9 mouse cellular contexts compared by ENCODE assay signal in genomic region chr7:19589917-19590316, GRCm38 (mm10). TPM values are rescaled to one million over a fixed set of nuclear protein-coding genes. Genes with fewer than 3 reads are reported as not detected.
A peak's percentile ranks its signal among the peaks of the same experiment; 100 is the strongest.
DNase-seq lines count a peak whose midpoint lies in the region; ATAC-seq and TF ChIP-seq lines count a peak whose summit lies in the region.
"Had no signal": no experiment of that assay in that cellular context is flagged by ENCODE, and none has a peak within 500 bp of the region (broad histone marks: within the 10 kb centered on the region; RNA-seq: fewer than 3 reads in every experiment).

No protein-coding gene starts in this region.

- intact Hi-C loops in heart, adult 2 months (cut with DNase I) = loop anchor here (2.0 to 10.0 kb wide), 3 partner anchors 21 to 115 kb away; no protein-coding TSS in a partner anchor

- peak; percentile 67 for TF ChIP-seq CTCF in C2C12 (IDR thresholded peaks at IDR 0.05; ENCODE audit: control insufficient read depth, insufficient read depth, insufficient read length)
- peak; percentile 93 for TF ChIP-seq CTCF in heart, adult 2 months (IDR thresholded peaks at IDR 0.05)

- H3K27ac ChIP-seq in heart, adult 2 months = no peak overlapping the region
- no peak overlapping the region for H3K27ac ChIP-seq in limb, embryonic 13.5 days
- H3K27ac ChIP-seq in midbrain, embryonic 16.5 days (ENCODE audit: low read length) = no peak overlapping the region

- WGBS in heart, adult 2 months = 45% methylated on average over 3 of the region's 3 CpGs
- 58% methylated on average over 3 of the region's 3 CpGs for WGBS in limb, embryonic 13.5 days
- WGBS in midbrain, embryonic 16.5 days = 54% methylated on average over 3 of the region's 3 CpGs

- H3K9me3 ChIP-seq in limb, embryonic 13.5 days = no peaks in the 10 kb centered on the region
- no peaks in the 10 kb centered on the region for H3K9me3 ChIP-seq in midbrain, embryonic 16.5 days (replicated peaks; ENCODE audit: control insufficient read depth, low read length, poor library complexity, severe bottlenecking)

- no peak for TF ChIP-seq POLR2A in heart, adult 2 months (IDR thresholded peaks at IDR 0.05; ENCODE audit: insufficient read depth, low read depth, low read length)

- H3K79me2 ChIP-seq in C2C12 (ENCODE audit: control insufficient read depth, insufficient read depth) = peaks cover under 1% of the 10 kb centered on the region
- no peaks in the 10 kb centered on the region for H3K79me2 ChIP-seq in heart, adult 2 months (replicated peaks; ENCODE audit: control insufficient read depth, insufficient read depth, low read length)

- no peak overlapping the region for H3K9ac ChIP-seq in heart, adult 2 months (ENCODE audit: low read depth, low read length)
- H3K9ac ChIP-seq in limb, embryonic 13.5 days = no peak overlapping the region
- no peak overlapping the region for H3K9ac ChIP-seq in midbrain, embryonic 16.5 days (ENCODE audit: low read depth, low read length)

- DNase-seq in adrenal gland, adult 2 months = peak; percentile 69
- peak; percentile 89 for DNase-seq in embryo, embryonic 10.5 days (ENCODE audit: low spot score)
- peak; percentile 55 to 58 for DNase-seq in heart, adult 2 months
- peak; percentile 79 for DNase-seq in kidney, adult 9 months
- DNase-seq in spleen, postnatal 4 days (ENCODE audit: low spot score in 2 of 2) = peak; percentile 80 to 92

- H3ac ChIP-seq in C2C12 (ENCODE audit: control insufficient read depth, insufficient read length, low read depth) = no peak overlapping the region

- H3K79me3 ChIP-seq in C2C12 (ENCODE audit: low read depth) = no peaks in the 10 kb centered on the region

- peak; percentile 17; the same call in 1 of the 2 replicates for ATAC-seq in limb, embryonic 13.5 days (ENCODE audit: low FRiP score, low read depth)
- ATAC-seq in midbrain, embryonic 16.5 days = peak; percentile 52

- H3K4me2 ChIP-seq in limb, embryonic 13.5 days (replicated peaks) = no peak overlapping the region
- no peak overlapping the region for H3K4me2 ChIP-seq in midbrain, embryonic 16.5 days (ENCODE audit: low read length)

- TF ChIP-seq EP300 in heart, adult 2 months (IDR thresholded peaks at IDR 0.05; ENCODE audit: insufficient read depth, low read depth, low read length) = 0 out of 2 replicates have a peak, but pooled peaks have one; percentile 22

- H3K27me3 ChIP-seq in C2C12 (ENCODE audit: control insufficient read depth, insufficient read depth, insufficient read length) = no peaks in the 10 kb centered on the region
- H3K27me3 ChIP-seq in heart, adult 2 months (ENCODE audit: control insufficient read depth, insufficient read depth, low read length) = no peaks in the 10 kb centered on the region
- H3K27me3 ChIP-seq in limb, embryonic 13.5 days = no peaks in the 10 kb centered on the region
- no peaks in the 10 kb centered on the region for H3K27me3 ChIP-seq in midbrain, embryonic 16.5 days (ENCODE audit: control insufficient read depth, insufficient read depth, low read depth, low read length)

- no peak overlapping the region for H3K4me3 ChIP-seq in C2C12 (ENCODE audit: insufficient read depth, poor library complexity, severe bottlenecking)
- H3K4me3 ChIP-seq in heart, adult 2 months = no peak overlapping the region
- no peak overlapping the region for H3K4me3 ChIP-seq in limb, embryonic 13.5 days
- H3K4me3 ChIP-seq in midbrain, embryonic 16.5 days (ENCODE audit: low read depth, low read length) = no peak overlapping the region
- H3K4me3 ChIP-seq: erythroblast, embryonic 14.5 days had no signal

- no peaks in the 10 kb centered on the region for H3K4me1 ChIP-seq in heart, adult 2 months (ENCODE audit: control insufficient read depth, insufficient read depth, low read length)
- no peaks in the 10 kb centered on the region for H3K4me1 ChIP-seq in limb, embryonic 13.5 days
- H3K4me1 ChIP-seq in midbrain, embryonic 16.5 days (ENCODE audit: control insufficient read depth, insufficient read depth, low read length) = no peaks in the 10 kb centered on the region

- peaks cover 23% of the 10 kb centered on the region for H3K36me3 ChIP-seq in C2C12 (ENCODE audit: control insufficient read depth, insufficient read depth)
- H3K36me3 ChIP-seq in heart, adult 2 months (ENCODE audit: control insufficient read depth, insufficient read depth, low read length) = no peaks in the 10 kb centered on the region
- peaks cover 100% of the 10 kb centered on the region for H3K36me3 ChIP-seq in limb, embryonic 13.5 days
- H3K36me3 ChIP-seq in midbrain, embryonic 16.5 days (ENCODE audit: control insufficient read depth, insufficient read depth, low read length) = peaks cover 74% of the 10 kb centered on the region

TF ChIP-seq in C2C12, 6 proteins besides CTCF, POLR2A, EP300 and RAD21:
- TF ChIP-seq CEBPB (IDR thresholded peaks at IDR 0.05; ENCODE audit: low read depth) (no peak), USF1 (IDR thresholded peaks at IDR 0.05; ENCODE audit: low read depth) (no peak), MYOD1 (IDR thresholded peaks at IDR 0.05; ENCODE audit: control insufficient read depth, insufficient read length, low read depth) (no peak), MYOG (IDR thresholded peaks at IDR 0.05; ENCODE audit: control insufficient read depth, extremely low read depth, insufficient read length) (no peak), FOSL1 (IDR thresholded peaks at IDR 0.05; ENCODE audit: insufficient read depth, low read length, poor library complexity, severe bottlenecking) (no peak)

RNA-seq across cellular contexts. Expression of gene Gemin7, which starts 12.5 kb away (rescaled TPM):
- 136 TPM for polyA plus RNA-seq in C2C12 (2012; fragmentation: generic; extraction: Trizol)
- total RNA-seq in adrenal gland, adult 2 months (2021) = 10 to 100 TPM; 83.8 to 84.2 TPM
- polyA plus RNA-seq in adrenal gland, adult 2 months (2012; rRNA removed) = 177 and 183 TPM in 2 replicates
- total RNA-seq in heart, adult 2 months (2021) = 10 to 100 TPM; 48.5 to 48.6 TPM
- 75.2 and 87.3 TPM in 2 replicates for polyA plus RNA-seq in heart, adult 2 months (2012; rRNA removed)
- 167 and 179 TPM in 2 replicates for polyA plus RNA-seq in limb, embryonic 13.5 days (2015; fragmentation: Nextera tagmentation; extraction: Ambion mirVana)
- 143 and 145 TPM in 2 replicates for polyA plus RNA-seq in midbrain, embryonic 16.5 days (2015; fragmentation: Nextera tagmentation; extraction: Ambion mirVana)

RNA-seq across cellular contexts. Expression of gene Zfp296, which starts 12.8 kb away (rescaled TPM):
- polyA plus RNA-seq in C2C12 (2012; fragmentation: generic; extraction: Trizol) = 1.9 TPM
- under 1 TPM; 0.69 to 0.98 TPM for total RNA-seq in adrenal gland, adult 2 months (2021)
- polyA plus RNA-seq in adrenal gland, adult 2 months (2012; rRNA removed) = 3.1 and 3.4 TPM in 2 replicates
- total RNA-seq in heart, adult 2 months (2021) = under 1 TPM; 0.42 to 0.43 TPM
- polyA plus RNA-seq in heart, adult 2 months (2012; rRNA removed) = 0.82 and 1.0 TPM in 2 replicates
- polyA plus RNA-seq in limb, embryonic 13.5 days (2015; fragmentation: Nextera tagmentation; extraction: Ambion mirVana) = 0.36 and 0.73 TPM in 2 replicates
- 0.11 and 0.14 TPM in 2 replicates for polyA plus RNA-seq in midbrain, embryonic 16.5 days (2015; fragmentation: Nextera tagmentation; extraction: Ambion mirVana)

RNA-seq across cellular contexts. Expression of gene Clasrp, which starts 14.4 kb away (rescaled TPM):
- polyA plus RNA-seq in C2C12 (2012; fragmentation: generic; extraction: Trizol) = 19.0 TPM
- total RNA-seq in adrenal gland, adult 2 months (2021) = 10 to 100 TPM; 34.4 to 37.3 TPM
- polyA plus RNA-seq in adrenal gland, adult 2 months (2012; rRNA removed) = 280 and 380 TPM in 2 replicates
- total RNA-seq in heart, adult 2 months (2021) = 10 to 100 TPM; 13.9 to 14.0 TPM
- 26.1 and 32.0 TPM in 2 replicates for polyA plus RNA-seq in heart, adult 2 months (2012; rRNA removed)
- 62.2 and 64.6 TPM in 2 replicates for polyA plus RNA-seq in limb, embryonic 13.5 days (2015; fragmentation: Nextera tagmentation; extraction: Ambion mirVana)
- 58.6 TPM in 2 replicates for polyA plus RNA-seq in midbrain, embryonic 16.5 days (2015; fragmentation: Nextera tagmentation; extraction: Ambion mirVana)

RNA-seq across cellular contexts. Expression of gene Ppp1r37, which starts 27.0 kb away (rescaled TPM):
- polyA plus RNA-seq in C2C12 (2012; fragmentation: generic; extraction: Trizol) = 32.6 TPM
- 10 to 100 TPM; 68.3 to 70.8 TPM for total RNA-seq in adrenal gland, adult 2 months (2021)
- 159 and 163 TPM in 2 replicates for polyA plus RNA-seq in adrenal gland, adult 2 months (2012; rRNA removed)
- total RNA-seq in heart, adult 2 months (2021) = 10 to 100 TPM; 58.0 to 69.5 TPM
- 56.0 and 66.4 TPM in 2 replicates for polyA plus RNA-seq in heart, adult 2 months (2012; rRNA removed)
- polyA plus RNA-seq in limb, embryonic 13.5 days (2015; fragmentation: Nextera tagmentation; extraction: Ambion mirVana) = 22.4 and 26.2 TPM in 2 replicates
- 34.7 and 37.8 TPM in 2 replicates for polyA plus RNA-seq in midbrain, embryonic 16.5 days (2015; fragmentation: Nextera tagmentation; extraction: Ambion mirVana)

RNA-seq across cellular contexts. Expression of gene Relb, which starts 39.3 kb away (rescaled TPM):
- 11.1 TPM for polyA plus RNA-seq in C2C12 (2012; fragmentation: generic; extraction: Trizol)
- total RNA-seq in adrenal gland, adult 2 months (2021) = 10 to 100 TPM; 26.5 to 33.9 TPM
- 79.2 and 85.8 TPM in 2 replicates for polyA plus RNA-seq in adrenal gland, adult 2 months (2012; rRNA removed)
- 1 to 10 TPM; 7.1 to 7.6 TPM for total RNA-seq in heart, adult 2 months (2021)
- polyA plus RNA-seq in heart, adult 2 months (2012; rRNA removed) = 9.5 and 12.1 TPM in 2 replicates
- 9.1 and 9.6 TPM in 2 replicates for polyA plus RNA-seq in limb, embryonic 13.5 days (2015; fragmentation: Nextera tagmentation; extraction: Ambion mirVana)
- polyA plus RNA-seq in midbrain, embryonic 16.5 days (2015; fragmentation: Nextera tagmentation; extraction: Ambion mirVana) = 6.1 and 6.5 TPM in 2 replicates
